Mouse (Mus musculus): ENCODE measurements around the gene Sdccag8. TPM values are rescaled to one million over a fixed set of nuclear protein-coding genes. Genes with fewer than 3 reads are reported as not detected.

Sdccag8 gene
- total RNA-seq, 2 experiments from 2014 or later, result 5.0 to 6.8 TPM

DNA sequence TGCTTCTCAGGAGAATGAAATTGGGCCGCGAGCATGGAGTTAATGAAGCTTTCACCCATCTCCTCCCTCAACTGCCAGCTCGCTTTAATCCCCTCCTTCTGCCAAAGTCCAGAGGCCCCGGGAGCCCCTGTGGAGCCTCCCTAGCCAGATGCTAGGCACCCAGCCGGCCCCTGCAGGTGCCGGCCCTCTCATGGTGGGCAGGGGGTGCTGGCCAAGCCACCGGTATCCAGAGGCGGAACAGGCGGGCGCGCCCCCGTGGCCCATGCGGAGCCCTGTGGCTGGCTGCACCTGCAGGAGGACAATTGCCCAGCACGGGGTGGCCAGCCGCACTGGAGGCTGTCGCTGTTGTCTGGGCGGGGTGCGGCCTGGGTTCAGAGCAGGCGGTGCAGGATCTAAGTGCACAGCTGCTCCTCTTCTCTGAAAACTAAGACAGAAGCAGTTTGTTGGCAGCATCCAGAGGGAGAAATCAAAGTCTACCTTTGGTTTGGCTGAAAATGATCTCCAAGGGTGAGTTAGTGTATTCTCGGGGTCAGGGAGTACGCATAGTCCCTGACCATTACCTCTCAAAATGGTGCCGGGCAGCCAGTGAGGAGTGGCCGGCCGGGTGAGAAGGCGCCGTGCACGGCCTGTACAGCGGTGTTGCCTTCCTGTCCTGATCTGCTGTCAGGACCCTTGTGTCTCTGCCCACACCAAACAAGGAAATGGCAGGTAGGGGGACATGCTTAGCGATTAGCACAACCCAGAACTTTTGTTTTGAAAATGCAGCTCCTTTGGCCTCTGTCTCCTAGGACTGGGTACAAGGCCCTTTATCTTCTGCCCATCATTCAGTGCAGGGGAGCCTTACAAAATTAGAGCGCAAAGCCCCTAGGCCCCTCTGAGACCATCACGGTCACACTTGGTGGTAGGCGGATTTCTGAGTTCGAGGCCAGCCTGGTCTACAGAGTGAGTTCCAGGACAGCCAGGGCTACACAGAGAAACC lies 183.5 kb downstream of the Sdccag8 start:
- ATAC-seq (replicated peaks; ENCODE audit: low FRiP score, poor library complexity, severe bottlenecking), result no peak

DNA sequence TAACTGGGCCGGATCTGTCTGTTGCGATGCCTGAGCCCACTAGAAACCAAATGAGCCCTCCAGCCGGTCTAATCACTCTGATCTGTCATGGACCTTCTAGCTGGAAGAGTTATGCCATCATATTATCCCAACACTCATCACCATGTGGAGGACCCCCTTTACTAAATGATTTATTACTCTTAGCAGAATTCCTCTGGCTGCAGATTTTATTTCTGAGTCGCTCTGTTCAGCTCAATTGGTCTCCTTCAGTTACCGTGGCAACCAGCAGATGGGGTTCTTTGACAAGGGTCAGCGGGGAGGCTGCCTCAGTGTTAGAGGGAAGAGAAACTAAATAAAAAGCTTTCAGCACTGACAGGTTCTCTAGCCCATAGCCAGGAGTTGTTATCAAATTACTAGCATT lies 184.6 kb downstream of the Sdccag8 start:
- no peak for ATAC-seq (replicated peaks; ENCODE audit: low FRiP score, poor library complexity, severe bottlenecking)

DNA sequence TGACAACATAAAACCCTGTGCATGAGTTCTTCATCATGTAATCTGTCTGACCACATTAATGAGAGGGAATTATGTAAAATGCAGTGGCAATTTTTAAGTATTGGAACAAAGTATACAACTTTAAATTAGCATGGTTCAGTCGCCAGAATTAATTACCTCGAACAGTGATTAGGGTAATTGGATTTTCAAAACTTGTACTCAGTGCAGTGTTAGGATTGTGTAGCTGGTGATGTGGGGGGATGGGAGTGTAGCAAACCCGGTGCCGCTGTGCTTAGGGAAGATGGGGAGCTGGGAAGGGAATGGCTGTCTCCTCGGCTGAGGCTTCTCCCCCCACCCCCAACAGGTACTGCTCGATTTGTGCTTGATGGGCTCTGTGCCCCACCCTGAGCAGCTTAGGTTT lies 188.5 kb downstream of the Sdccag8 start:
- no peak for ATAC-seq (replicated peaks; ENCODE audit: low FRiP score, poor library complexity, severe bottlenecking)

DNA sequence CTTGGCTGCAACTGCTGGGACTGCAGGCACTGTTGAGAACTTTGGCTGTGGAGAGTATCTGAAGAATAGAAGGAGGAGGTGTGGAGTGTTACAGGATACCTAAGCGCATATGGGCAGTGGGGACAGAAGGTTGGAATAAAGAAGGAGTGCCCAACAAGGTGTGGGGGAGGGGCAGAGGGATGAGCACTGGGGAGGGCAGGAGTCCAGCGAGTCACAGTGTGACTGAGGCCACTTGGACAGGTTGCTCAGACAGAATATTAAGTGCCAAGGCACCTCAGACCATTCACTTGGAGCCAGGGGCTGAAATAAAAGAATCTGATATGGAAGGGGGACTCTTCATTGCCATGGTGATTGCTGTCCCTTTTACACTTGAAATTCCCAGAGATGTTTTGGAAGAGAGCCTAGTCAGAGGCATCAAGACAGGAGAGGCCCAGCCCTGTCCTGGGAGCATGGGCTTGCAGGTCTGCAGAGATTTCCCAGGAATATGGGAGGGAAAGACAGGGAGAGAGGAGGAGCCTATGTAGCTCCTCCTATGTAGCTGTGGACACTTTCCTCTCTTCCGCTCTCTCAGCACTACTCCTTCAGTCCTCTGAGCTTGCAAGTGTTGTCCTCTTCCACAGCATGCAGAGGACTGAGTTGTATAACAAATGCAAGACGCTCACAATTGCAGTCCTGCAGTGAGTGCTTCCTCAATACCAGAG lies 189.7 kb downstream of the Sdccag8 start:
- ATAC-seq (replicated peaks; ENCODE audit: low FRiP score, poor library complexity, severe bottlenecking), result no peak

DNA sequence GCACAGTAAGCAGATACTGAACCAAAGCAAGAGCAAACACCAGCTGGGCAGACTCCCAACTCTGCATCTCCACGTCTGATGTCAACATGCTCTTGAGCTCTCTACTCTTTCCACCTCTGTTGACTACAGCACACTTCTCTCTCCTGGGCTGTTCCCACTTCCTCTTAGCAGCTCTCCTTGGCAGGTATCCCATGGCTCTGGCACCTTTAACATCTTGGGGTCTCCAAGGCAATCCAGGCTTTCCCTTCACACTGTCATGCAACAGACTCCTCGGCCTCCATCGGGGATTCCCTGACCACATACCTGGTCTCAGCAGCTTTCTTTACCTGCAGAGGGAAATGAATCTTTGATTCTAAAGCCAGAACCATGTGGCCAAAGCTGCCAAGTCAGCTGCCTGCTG lies 192.9 kb downstream of the Sdccag8 start:
- ATAC-seq (replicated peaks; ENCODE audit: low FRiP score, poor library complexity, severe bottlenecking), result no peak

DNA sequence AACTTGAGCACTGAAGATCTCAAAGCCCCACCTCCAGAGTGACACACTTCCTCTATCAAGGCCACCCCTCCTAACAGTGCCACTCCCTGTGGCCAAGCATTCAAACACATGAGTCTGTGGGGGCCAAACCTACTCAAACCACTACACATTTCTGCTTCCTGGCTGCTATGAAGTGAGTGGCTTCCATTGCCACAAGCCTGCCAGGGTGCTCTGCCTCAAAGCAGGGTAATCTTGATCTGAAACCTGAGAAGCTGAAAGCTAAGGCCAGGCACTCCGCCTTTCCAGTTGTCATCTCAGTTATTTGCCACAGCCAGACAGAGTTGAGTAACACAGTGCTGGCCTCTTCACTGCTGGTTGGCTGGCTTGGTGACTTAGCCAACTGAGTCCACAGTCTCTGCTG lies 194.3 kb downstream of the Sdccag8 start:
- ATAC-seq (replicated peaks; ENCODE audit: low FRiP score, poor library complexity, severe bottlenecking), result no peak

DNA sequence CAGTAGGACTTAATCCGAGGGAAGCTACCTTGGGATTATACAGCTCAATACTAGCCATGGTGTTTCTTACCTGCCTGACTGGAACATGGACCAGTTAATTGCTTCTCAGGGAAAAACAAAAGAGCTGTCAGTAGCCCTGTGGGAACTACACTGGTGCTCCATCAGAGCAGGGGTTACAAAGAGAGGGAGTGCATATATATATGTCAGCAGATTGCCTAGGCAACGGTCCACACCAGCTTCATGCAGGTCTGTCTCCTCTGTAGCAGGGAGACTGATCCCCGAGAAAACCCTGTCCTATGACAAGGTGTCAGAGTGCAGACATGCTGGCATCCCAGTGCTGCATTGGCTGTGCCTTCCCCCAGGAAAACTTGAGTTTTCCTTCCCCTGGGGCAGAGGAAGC lies 195.6 kb downstream of the Sdccag8 start:
- ATAC-seq (replicated peaks; ENCODE audit: low FRiP score, poor library complexity, severe bottlenecking), result no peak

DNA sequence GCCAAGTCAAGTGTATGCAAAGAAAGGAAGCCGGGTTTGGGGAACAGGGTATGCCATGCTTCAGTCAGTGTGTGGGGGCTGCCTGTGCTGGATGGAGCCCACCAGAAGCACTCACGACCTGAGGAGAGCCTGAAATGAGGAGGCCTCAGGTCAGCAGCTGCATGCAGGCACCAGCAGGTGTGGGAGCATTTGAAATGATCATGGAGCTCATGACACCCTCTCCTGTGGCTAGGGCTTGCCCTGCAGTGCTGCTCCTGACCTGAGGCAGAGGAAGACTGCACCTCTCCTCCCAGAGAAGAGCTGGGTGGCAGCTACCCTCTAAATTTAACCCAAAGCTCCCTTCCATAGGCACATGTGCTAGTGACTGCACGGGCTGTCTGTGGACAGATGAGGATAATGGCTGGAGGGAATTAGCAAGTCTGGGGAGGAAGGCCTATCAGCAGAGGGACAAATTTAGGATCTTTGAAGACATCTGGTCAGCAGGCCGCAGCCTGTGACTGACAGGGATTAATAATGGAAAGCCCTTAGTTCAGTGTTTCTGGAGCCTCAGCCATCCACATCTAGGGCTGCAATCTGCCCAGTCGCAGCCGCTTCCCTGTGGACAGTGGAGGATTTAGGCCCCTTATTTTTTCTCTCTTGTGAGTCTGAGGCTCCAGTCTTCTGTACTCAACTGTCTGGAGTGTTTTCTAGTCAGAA lies 196.3 kb downstream of the Sdccag8 start:
- ATAC-seq (replicated peaks; ENCODE audit: low FRiP score, poor library complexity, severe bottlenecking), result no peak

DNA sequence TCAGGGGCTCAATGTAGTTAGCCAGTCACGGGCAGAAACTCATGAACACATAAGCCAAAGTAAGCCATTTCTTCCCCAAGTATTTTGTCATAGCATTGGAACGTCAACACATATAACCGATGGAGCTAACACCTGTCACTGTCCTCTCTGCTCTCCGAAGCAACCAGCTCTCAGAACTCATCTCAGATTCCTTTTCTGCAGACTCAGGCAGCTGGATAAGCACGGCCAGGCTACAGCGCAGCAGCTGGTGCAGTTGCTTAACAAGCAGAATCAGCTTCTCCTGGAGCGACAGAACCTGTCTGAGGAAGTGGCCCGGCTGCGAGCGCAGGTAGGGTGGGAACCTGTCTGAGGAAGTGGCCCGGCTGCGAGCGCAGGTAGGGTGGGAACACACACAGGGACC lies 197.2 kb downstream of the Sdccag8 start:
- ATAC-seq (replicated peaks; ENCODE audit: low FRiP score, poor library complexity, severe bottlenecking), result no peak

DNA sequence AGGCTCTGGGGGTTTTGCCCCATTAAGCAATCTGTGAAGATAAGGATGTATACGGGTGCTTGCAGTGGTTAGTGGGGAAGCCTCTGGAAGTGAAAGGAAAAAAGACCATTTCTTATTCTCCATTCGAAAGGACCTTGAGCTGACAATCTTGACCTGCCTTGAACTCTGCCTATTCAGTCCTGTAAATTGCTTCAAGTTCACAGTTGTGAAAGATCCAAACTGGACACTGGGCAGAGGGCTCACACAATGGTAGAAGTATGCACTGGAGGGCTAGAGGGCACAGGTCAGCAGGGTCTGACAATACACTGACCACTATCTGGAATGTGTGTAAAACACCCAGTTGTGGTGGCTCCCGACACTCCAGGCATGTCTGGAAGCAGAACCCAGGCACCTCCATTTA lies 198.3 kb downstream of the Sdccag8 start:
- ATAC-seq (replicated peaks; ENCODE audit: low FRiP score, poor library complexity, severe bottlenecking), result no peak

DNA sequence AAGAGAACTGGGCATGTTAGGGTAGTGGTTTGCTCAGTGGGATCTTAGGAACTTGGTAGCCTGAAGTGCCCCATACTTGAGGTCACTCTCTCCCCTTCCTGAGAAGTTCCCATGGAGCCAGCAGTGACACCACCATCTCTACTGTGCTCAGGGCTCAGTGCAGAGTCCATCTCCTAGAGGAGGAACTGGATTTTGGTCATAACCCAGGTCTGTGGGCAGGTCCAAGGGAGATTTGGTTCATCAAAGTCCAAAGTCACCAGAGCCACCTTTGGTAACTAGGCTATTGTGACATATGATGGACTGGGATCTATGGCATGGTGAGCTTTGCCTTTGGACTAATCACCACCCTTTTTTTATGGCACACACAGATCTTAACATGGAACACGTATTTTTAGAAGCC lies 198.9 kb downstream of the Sdccag8 start:
- ATAC-seq (replicated peaks; ENCODE audit: low FRiP score, poor library complexity, severe bottlenecking), result no peak

DNA sequence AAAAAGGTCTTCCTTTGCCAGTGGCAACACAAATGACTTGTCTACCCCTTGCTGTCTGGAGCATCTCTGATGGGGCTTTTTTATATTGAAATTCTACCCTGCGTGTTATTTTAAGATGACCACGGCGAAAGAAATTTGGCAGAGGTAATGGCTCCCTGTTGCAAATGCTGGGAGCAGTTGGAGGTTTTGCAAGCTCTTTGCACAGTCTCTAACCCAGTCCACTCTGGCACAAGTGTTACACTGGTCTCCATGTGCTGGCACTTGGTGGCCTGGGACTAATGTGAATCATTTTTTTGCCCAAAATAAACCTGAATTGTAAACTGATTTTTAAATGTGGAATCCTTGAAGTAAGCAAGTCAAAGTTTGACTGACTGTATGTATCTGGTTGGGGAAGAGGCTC lies 199.3 kb downstream of the Sdccag8 start:
- no peak for ATAC-seq (replicated peaks; ENCODE audit: low FRiP score, poor library complexity, severe bottlenecking)

DNA sequence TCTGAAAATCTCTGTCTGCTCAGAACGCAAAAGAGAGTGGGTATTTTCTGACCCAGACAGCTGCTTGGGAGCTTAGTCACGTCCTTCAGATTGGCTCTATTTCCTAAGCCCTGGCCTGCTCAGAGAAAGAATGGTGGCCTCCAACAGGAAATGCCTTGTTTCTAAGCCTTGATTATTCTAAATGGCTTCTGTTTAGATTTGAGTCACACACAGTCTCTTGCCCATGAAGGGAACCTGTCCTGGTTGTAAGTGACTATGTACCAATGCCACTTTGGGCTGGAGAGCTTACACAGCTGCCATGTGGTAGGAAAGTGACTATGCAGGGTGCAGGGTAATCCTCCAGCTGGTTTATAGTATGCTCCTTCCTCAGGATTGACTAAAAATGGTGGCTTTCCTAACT lies 199.9 kb downstream of the Sdccag8 start:
- ATAC-seq (replicated peaks; ENCODE audit: low FRiP score, poor library complexity, severe bottlenecking), result no peak

DNA sequence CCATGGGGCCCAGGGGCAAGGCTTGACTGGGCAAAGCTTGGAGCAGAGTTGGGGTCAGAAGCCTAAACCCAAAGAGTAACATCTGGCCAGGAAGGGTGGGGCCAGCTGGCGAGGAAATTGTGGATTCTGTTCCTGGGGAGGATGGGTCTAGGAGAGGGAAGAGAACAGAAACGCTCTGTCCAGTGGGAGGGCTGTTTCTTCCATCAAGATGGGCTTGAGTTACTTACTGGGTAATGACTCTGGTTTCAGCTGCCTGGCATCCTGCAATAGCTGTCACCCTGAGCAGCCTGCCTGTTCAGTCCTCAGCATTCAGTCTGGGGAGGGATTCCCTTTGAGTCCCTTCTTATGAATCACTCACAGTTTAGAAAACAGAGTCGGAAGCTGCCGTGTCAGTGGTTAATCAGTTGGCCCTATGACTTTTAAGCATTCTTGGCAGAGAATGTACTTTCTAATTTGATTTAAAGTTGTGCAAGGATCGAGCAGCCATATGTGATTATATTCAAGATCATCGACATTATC lies 200.5 kb downstream of the Sdccag8 start:
- ATAC-seq (replicated peaks; ENCODE audit: low FRiP score, poor library complexity, severe bottlenecking), result no peak

DNA sequence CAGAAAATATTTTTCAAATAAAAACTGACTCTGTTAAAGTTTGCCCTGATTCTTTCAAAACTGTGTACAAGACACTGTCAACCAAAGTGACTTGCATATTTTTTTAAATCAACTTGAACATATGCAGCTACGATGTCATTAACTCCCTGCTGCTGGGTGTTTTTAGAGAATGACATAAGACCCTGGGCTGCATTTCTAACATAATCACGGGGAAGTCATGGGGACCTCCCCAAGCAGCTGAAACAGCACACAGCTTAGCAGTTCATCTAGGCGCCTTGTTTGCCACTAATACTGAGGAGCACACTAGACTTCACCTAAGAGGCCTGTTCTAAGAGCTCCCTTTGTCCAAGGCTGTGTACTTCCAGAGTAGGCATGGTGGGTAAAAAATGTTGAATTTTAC lies 201.5 kb downstream of the Sdccag8 start:
- no peak for ATAC-seq (replicated peaks; ENCODE audit: low FRiP score, poor library complexity, severe bottlenecking)

DNA sequence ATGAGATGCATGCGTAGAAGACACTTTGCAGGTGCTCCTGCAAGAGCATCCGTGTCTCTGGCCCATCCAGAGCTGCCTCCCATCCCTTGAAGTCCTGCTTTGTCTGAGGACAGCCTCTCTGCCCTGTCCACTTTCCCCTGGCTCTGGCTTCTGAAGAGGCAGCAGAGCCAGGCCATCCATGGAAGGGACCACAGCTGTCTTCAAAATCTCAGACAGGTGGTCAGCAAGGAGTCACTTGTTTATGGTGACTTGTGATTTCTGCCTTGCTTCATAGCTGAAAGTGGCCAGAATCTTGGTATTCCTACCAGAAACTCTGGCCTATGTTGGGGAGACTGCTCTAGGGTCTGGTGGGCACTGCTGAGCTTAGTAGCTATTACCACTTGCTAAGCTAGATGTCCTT lies 202.3 kb downstream of the Sdccag8 start:
- no peak for ATAC-seq (replicated peaks; ENCODE audit: low FRiP score, poor library complexity, severe bottlenecking)

DNA sequence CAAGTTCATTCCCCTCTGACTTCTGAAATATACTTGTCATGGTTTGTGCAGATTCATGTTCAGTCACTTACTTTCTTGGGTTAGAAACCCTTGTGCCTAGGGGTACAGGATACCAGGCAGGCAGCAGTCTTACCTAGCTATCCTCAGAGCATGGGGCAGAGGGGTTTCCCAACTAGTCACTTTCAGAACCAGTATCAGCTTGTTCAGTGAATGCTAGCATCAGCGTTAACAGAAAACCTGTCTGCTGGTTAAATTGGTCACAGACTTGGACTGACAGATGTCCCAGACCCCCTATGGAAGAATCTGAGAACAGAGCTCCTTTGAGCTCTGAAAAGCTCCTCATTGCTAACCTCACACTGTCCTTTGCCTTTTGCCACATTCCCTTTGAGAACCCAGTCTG lies 204.3 kb downstream of the Sdccag8 start:
- no peak for ATAC-seq (replicated peaks; ENCODE audit: low FRiP score, poor library complexity, severe bottlenecking)

DNA sequence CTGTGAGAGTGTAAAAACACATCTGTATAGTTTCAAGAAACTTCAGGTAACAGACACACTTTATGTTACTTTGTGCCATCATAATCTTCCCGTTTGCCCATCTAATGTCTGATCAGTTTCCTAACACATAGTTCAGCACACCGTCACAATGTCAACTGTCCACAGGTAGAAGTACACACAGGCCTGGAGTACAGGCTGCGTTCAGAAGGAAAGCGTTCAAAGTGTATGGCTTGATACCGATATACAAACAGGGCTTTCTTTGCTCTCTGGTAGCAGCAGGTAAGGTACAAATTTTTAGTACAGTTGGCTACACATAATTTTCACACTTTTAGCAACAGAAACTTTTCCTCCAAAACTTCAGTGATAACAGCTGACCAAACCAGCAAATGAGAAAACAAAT lies 205.2 kb downstream of the Sdccag8 start:
- no peak for ATAC-seq (replicated peaks; ENCODE audit: low FRiP score, poor library complexity, severe bottlenecking)

DNA sequence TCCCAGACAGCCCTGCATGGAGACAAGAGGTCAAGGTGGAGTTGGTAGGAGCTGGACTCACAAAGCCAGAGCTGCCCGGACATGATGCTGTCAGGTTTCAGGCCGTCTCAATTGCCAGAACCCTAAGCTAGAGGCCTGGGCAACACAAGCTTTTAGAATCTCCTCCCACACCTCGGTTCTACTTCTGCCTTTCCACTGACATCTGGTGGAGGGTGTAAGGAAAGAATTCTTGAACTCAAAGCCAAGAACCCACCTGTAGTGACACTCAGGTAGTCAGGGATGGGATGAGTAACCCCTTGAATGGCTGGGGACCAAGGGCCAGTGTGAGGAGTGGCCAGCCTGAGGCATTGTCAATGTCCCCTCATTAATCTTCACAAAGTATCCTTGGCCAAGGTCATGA lies 208.3 kb downstream of the Sdccag8 start:
- no peak for ATAC-seq (replicated peaks; ENCODE audit: low FRiP score, poor library complexity, severe bottlenecking)

DNA sequence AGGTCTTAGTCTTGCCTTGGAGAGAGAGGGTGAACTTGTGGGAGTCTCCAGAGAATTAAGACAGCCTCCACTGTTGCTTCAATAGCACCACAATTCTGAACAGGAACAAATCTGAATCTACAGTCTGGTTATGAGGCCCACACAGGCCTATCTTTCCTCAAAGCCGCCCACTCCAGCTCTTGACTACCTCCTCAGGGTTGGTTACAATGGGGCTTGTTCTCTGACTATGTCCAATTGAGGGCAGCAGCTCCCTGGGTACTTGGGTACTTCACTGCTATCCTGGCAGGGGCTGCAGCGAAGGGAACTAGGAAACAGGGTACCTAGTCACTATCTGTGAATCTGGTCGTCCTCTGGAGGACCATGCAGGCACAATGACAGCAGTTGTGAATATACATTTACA lies 213.2 kb downstream of the Sdccag8 start:
- no peak for ATAC-seq (replicated peaks; ENCODE audit: low FRiP score, poor library complexity, severe bottlenecking)

Data from erythroblast, adult 5-6 weeks (primary cell).